Mouse (Mus musculus): ENCODE measurements around the gene Snf8.

The Snf8 gene

DNA sequence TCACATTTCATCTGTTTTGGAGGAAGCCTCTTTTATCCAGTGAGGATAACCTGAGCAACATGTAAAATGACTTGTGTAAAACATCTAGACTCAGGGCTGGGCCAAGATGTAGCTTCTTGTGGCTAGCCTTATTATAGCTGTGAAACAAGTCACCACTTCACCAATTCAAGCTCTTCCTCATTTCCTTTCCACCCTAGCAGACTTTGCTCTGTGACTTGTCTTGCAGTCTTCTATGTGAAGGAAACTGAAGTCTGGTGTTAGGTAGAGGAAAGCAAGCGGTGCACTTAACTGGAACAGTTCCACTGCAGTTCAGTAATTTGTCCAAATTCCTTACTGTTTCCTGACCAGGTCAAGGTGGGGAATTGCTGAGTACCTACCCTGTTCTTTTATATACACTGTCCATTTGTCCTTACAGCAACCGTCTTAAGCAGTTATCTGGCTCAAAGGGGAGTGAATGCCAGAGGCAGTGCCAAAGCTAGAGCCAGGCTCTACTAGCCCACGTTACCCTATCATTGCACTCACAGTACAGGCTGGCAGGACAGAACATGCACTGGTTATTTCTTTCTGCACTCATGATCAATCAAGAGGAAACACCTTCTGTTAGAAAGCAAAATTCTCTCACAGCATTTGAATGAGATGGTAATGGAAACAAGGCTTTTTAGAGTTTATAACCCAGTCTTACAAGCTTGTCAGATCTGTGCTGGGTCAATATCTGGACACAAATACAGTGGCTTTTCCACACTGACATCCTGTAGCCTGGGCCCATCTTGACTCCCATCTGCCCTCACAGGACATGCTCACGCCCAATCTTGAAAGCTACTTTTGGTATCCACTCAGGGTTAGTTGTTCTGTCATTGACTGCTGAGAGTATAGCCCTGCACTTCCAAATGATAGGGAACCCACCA, 13.0 kb downstream of the Snf8 start:
- TF ChIP-seq GATA4 (IDR thresholded peaks at IDR 0.05; ENCODE audit: insufficient replicate concordance, low read length), result no peak

DNA sequence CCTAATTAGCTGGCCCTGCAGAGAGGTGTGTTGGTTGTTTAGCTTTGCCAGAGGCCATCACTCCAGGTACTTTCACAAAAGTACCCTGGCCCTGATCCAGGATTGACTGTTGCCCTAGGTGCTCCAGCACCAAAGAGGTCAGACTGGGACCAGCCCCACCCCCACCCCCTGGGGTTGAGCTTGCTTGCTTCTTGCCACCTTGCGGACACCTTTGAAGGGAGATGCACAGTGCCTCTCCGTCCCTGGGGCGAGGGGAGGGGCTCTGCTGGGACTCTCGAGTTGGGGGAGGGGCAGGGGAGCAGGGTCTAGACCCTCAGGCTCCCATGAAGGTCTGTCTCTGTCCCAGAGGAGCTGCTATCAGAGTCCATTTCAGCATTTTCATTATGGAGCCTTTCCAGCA, 15.3 kb downstream of the Snf8 start:
- TF ChIP-seq GATA4 (IDR thresholded peaks at IDR 0.05; ENCODE audit: insufficient replicate concordance, low read length), result no peak

DNA sequence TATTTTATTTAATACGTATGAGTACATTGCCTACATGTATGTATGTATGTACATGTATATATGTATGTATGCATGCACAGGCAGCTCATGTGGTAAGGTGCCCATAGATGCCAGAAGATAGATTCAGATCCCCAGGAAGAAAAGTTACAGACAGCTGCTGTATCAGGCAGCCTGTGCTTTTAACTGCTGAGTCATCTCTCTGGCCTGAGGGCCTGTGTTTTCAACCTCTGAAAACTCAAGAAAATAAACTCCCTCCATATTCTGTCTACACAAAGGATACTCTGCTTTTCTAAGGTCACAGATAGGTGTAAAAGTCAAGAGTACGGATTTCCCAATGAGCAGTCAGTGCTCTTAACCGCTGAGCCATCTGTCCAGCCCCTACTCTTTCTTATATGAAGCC, 16.2 kb downstream of the Snf8 start:
- no peak for TF ChIP-seq GATA4 (IDR thresholded peaks at IDR 0.05; ENCODE audit: insufficient replicate concordance, low read length)

DNA sequence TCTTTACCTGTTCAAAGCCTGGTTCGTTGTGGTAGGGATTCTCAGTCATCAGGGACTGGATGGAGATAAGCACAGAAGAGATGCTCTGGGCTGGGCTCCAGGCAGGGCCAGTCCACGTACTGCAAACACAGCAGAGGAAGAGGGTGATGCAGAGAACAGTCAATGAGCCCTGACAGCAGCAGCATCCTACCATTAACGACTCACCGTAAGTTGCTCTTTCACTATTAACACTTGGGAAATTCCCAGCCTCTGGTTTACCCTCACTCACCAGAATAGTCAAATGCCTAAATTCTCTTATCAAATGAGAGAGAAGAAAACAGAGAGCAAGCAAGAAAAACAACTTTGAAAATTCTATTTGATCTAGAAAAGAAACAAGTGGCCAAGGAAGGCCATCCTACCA, 23.6 kb downstream of the Snf8 start:
- TF ChIP-seq GATA4 (IDR thresholded peaks at IDR 0.05; ENCODE audit: insufficient replicate concordance, low read length), result no peak

DNA sequence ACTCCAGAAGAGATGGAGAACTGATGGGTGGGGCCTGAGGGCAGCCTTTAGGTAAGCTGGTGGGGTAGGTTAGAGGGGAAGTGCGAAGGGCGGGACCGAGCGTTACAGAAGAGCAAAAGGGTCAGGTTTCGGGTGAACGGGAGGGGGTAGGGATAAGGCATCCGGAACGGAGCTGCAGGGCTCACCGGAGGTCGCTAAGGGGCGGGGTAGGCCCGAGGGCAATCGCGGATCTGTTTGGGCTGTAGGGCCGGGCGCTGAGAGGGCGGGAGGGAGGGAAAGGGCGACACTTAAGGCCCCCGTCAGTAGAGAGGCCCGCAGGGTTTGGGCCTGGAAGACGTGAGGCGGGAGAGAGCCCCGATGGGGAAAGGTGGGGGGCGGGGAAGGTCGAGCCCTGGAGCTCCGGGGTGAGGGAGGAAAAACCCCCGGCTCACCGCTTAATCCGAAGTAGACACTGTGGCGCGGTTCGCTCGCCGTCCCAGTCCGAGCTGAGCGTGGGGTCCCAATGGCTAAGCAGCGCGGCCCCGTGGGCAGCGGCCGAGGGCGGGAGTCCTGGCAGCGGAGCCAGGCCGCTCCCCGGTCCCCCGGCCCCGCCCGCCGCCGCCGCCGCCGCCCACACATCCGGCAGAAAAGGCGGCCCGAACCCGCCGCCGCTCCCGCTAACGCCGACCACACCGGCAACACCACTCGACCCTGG, 30.0 kb downstream of the Snf8 start:
- TF ChIP-seq GATA4 (IDR thresholded peaks at IDR 0.05; ENCODE audit: insufficient replicate concordance, low read length), result no peak

DNA sequence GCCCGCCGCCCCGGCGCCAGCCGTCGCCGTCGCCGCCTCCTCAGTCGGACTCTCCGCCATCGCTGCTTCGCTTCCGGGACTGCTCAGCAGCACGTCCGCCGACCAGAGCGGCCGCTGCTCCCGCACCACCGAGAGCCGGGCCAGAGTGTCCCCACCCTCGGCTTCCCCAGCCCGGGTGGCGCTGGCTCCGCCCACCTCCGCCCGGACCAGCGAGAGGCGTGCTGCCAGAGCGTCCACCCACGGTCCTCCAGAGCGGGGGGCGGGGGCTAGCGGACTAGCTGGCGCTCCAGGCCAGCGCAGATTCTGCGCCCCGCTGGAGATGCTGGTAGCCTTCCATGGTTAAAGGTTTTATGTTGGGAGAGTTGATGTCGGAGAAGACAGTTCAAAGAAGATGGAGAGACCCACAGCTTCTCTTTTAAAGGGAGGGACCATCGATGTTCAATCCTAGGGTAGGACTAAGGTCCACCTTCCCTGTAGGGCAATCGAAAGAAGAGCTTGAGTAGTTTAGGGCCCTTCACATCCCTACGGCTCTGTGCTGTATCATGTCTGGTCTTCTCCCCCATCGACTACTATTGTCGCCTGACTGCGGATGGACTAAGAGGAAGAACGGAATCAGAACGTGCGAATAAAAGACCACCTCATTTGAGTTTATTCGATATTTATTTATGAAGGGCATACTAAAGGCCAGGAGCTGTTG, 30.7 kb downstream of the Snf8 start, which contains the start of gene Ube2z:
Ube2z (minus strand) TSS at position 174 of the 697 bp plus-strand sequence.
- TF ChIP-seq GATA4 (IDR thresholded peaks at IDR 0.05; ENCODE audit: insufficient replicate concordance, low read length), result peak; percentile 44; the same call in 1 of the 2 replicates

DNA sequence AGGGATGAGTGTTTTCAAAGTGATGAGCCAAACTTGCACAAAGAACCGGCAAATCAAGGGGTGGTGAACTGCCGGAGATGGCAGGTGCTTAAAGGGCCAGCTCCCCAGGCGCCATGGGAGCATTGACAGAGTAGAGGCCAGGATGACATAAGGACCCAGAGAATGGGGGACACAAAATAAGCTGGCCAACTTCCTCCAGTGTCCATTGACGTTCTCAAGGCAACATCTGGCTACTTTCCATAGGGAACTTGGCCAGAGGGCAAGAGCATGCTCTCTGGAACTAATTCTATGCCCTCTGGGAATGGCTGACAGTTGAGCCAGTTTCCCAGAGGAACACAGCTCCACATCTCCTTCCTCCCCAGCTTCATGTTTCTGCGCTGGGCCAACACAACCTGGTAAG, 33.5 kb downstream of the Snf8 start:
- no peak for TF ChIP-seq GATA4 (IDR thresholded peaks at IDR 0.05; ENCODE audit: insufficient replicate concordance, low read length)

DNA sequence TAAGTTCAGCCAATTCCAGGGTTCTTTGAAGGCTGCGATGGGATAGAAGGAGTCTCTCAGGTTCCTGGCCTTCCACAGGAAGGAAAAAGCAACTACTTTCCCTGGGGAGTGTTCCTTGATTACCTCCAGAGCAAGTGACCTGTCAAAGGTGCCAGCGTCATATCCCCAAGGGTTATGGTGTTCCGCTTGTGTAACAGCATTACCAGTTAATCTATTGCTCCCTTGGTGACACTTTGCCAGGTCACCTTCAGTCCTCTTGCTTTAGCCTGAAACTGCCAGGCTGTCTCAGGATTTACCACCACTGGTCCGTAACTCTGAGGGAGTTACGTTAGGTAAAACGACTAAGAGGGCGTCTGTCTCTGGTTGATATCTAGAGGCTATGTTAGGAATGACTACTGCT, 35.7 kb downstream of the Snf8 start:
- TF ChIP-seq GATA4 (IDR thresholded peaks at IDR 0.05; ENCODE audit: insufficient replicate concordance, low read length), result no peak

DNA sequence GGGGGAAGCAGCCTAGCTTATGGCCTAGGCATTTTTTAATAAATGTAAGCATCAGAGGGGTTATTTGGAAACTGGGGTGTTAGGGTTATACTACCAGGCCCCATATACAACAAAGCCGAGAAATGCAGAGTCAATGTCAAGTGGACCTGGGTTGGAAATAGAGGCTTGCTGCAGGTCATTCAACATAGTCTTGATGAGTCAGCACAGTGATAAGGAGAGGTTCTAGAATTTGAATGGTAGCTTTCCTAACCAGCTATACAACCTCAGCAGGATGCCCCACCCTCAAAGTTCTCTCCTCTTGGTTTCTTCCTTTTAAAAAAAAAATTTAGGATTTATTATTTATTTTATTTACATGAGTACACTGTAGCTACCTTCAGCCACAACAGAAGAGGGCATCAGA, 36.3 kb downstream of the Snf8 start:
- no peak for TF ChIP-seq GATA4 (IDR thresholded peaks at IDR 0.05; ENCODE audit: insufficient replicate concordance, low read length)

DNA sequence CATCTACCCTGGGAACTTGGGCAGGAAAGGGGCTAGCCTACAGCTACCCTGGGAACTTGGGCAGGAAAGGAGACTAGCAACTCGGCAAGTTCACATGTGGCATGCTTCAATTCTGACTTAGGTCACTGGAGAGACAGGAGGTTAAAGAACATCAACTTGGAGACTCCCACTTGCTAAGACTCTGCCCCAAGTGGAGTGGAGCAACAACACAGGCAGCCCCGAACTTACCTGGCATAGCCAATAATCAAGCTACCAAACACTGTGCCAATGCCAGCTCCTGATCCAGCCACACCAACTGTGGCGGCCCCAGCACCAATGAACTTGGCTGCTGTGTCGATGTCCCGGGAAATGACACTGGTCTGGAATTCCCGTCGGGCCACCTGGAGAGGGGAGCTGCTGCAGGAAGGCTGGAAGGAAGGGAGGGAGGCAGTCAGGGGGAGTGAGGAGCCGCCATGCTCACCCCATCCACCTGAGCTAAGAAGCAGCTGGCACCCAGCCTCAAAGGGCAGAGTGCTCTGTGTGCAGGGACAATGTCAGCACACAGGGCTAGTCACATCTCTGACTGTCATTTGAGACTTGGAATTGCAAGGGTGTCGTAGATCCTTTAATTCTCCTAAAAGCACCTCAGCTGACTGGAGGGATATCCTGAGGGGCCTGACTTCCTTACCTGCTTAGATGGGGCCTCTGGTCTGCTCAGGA, 38.8 kb downstream of the Snf8 start:
- no peak for TF ChIP-seq GATA4 (IDR thresholded peaks at IDR 0.05; ENCODE audit: insufficient replicate concordance, low read length)

DNA sequence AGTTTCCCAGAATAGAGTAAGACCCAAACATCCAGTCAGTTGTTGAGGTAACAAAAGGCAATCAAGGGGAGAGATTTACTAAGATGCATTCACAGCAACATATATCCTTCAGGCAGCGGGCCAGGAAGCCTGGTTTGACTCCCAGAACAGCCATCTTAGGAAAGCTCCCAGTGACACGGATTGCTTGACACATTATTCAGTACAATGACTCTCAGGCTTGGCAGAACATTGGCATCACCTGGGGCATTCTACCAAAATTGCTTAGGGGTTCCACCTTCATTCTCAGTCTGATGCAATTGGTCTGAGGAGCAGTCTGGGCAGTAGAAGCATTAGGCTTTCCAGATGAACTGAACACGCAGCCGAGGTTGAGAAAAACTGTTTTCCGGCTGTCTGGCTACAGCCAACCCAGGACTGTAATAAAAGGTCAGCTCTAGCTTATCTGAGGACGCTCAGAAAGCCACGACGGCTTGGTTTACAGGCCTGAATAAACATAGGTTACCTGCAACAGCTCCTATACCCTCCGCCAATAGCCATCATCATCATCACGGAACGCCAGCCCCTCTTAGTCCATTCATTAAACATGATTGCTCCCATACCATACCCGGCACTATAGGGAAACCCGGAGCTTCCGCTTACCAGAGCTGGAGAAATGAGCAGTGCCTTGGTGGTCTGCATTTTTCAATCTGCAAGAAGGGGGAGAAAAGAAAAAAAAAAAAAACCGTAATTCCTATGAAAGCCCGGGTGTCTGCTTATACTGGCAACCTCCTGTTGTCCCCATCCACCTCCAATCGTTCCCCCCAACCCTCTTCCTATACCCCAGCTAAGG, 39.9 kb downstream of the Snf8 start:
- no peak for TF ChIP-seq GATA4 (IDR thresholded peaks at IDR 0.05; ENCODE audit: insufficient replicate concordance, low read length)

DNA sequence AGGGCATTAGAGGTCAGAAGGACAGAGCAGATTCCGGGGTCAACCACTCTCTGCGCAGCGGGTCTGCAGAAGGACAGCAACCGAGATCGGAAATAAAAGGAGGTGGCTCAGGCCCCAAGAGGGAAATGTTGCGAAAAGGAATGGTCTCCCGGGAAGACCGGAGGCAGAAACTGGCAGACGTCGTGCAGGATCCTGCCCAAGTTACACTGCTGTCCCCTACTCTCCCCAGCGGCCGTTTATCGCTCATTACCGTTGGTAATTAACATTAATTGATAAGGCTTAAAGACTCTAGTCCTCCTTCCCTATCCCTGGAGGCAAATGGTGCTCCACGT, 40.5 kb downstream of the Snf8 start:
- no peak for TF ChIP-seq GATA4 (IDR thresholded peaks at IDR 0.05; ENCODE audit: insufficient replicate concordance, low read length)

DNA sequence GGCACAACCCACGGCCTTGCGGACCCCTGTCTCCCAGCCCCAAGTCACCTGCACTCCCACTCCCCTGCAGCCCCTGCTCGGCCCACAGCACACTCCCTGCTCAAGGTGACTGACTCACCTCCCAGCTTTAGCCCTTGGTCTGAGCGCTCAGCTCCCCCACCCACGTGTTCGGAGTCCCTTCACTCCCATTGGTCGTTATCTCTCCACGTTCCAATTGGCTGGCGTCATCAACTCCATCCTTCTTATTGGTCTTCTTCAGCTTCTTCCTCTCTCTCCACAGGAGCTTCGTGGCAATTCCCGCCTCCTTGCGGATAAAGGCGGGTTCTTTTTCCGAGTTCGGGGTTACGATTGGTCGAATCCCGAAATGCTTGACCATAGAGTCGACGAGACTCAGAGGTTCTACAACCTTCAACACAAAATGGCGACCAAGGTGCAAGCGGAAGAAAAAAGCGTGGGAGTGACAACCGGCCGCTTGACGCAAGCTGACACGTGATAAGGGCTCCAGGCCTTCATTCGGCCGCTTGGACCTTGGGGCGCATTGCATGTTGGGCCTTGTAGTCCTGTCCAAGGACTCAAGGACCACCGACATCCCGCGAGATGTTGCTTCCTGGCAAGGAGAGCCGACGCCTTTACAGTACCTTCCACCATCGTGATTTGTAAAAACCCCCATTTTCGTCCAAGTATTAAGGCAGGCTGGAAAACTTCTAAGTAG, 41.0 kb downstream of the Snf8 start, which contains the start of gene Atp5g1:
Atp5g1 (minus strand) TSS at position 162 of the 712 bp plus-strand sequence.
- no peak for TF ChIP-seq GATA4 (IDR thresholded peaks at IDR 0.05; ENCODE audit: insufficient replicate concordance, low read length)

Measured in liver, adult (tissue).